Mouse (Mus musculus) G1E-ER4 (cell line): ENCODE measurements around the gene Napsa. TPM values are rescaled to one million over a fixed set of nuclear protein-coding genes. Genes with fewer than 3 reads are reported as not detected.

Experiments used
- GATA1 ChIP-seq: IDR thresholded peaks from one replicate; pipeline ENCODE4 v1.8.0; 2012; ENCODE audit warnings: low read length, inconsistent platforms
- polyA plus RNA-seq: library from polyadenylated mRNA; stranded (reverse); fragments of >175 nt; gene quantifications from 2 replicates; pipeline ENCODE4 v1.2.3, GENCODE M21; 2012

Napsa gene
- 0.14 and 0.28 TPM in 2 replicates for polyA plus RNA-seq

DNA sequence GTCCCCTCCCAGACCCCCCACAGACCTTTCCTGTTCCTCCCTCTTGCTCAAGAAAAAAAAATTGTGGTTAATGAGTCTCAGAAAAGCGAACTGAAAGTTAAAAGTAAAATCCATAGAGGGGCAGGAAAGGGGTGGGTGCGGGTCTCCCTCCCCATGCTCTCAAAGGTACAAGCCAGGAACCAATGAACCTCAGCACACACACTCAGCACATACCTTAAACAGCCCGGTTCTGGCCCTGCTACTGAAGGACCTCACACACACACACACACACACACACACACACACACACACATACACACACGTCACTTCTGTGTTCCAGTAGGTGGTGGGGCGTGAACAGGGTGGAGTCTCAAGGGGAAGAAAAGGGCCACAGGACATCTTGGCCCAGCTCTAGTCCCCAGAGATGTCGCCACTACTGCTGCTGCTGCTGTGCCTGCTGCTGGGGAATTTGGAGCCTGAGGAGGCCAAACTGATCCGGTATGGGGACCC is at the start of gene Napsa:
Gene Napsa, plus strand, starts transcription at position 168 of the 489 bp plus-strand sequence.
- TF ChIP-seq GATA1: no peak

DNA sequence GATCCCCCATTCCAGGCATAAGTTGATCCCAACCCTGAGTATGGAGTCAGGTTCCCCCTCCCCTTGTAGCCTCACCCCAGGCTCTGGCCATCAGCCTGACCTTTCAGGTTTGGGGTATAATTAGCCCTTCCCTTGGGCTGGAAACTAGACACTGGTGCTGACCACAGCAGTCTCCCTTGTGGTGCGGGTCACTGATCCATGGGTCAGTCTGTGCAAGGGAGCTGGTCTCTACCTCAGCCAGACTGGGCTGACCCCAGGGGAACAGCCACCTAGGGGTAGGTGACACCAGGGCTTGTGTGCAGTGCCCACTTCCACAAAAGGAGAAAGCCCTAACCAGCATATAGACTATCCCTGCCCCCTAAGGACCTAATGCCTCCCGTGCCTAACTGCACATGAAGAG is 49.1 kb upstream of the Napsa start:
- TF ChIP-seq GATA1: no peak

DNA sequence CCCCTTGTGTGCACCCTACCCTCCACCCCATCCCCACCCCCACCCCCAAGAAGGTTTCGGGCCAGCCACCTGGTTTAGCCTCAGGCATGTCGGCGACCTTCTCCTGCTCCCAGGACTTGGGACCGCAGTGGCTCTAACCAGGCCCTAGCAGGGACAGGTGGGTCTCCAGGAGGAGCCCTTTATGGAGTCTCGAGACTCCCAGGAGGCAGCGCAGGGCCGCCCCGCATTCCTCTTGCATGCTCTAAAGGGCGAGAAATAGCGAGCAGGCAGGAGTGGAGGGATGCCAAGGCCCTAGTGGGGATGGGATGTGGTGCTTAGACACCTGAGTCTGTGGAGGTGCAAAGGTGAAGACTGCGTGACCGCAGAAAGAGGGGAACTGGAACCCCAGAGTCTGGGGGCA is 47.7 kb upstream of the Napsa start, which contains the start of gene Mybpc2:
Gene Mybpc2, minus strand, starts transcription at position 155 of the 400 bp plus-strand sequence.
- no peak for TF ChIP-seq GATA1

DNA sequence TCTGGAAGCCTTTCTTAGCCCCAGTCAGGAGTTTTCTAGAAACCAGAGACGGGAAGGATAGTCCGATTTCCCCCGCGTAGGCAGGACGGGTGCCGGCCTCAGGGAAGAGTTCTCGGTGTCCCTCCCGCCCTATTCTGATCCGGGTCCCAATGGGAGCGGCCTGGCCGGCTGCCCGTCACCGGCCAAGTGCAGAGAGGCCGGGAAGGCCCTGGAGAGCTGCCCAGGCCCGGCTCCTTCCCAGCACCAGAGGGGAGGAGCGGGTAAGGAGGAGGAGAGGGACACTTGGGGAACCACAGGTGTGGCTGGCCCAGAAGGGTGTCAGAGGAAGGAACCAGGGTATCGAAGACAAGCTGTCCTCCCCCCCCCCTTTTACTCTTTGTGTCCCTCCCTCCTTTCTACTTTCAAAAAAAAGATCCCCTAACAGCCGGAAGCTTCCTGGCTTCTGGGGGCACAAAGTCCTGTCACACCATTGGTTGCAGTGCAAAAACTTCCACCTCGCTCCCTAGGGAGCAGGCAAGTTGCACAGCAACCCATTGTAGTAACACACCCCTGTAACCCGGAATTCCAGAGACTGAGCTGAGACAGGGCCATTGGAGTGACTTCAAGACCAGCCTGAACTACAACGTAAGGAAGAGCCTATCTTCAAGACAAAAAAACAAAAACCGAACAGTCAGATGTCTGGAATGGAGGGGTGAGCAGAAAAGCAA is 46.9 kb upstream of the Napsa start:
- no peak for TF ChIP-seq GATA1

DNA sequence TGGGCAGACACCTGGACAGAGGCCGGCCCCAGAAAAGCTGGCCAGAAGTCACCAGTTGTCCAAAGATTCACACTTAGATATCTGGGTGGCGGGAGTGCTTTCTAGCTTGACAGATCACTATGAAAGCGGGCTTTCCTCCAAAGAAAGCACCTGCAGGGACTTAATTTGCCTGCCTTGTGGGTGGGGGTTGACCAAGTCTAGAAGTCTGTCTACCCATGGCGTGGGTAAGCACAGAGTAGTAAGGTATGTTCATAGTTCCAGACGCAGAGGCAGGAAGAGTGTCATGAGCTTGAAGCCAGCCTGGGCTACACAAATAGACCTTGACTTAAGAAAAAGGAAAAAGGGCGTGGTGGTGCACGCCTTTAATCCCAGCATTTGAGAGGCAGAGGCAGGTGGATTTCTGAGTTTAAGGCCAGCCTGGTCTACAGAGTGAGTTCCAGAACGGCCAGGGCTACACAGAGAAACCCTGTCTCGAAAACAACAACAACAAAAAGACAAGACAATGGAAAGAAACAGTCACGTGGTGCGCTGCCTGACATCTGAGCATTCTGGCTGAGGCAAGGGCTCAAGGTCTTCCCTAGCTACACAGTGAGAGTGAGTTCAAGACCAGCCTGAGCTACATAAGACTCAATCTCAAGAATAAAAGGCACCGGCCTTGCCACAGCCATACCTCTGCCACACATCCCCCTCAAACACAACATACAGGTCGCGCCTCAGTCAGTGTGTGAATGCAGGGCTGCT is 45.6 kb upstream of the Napsa start:
- no peak for TF ChIP-seq GATA1

DNA sequence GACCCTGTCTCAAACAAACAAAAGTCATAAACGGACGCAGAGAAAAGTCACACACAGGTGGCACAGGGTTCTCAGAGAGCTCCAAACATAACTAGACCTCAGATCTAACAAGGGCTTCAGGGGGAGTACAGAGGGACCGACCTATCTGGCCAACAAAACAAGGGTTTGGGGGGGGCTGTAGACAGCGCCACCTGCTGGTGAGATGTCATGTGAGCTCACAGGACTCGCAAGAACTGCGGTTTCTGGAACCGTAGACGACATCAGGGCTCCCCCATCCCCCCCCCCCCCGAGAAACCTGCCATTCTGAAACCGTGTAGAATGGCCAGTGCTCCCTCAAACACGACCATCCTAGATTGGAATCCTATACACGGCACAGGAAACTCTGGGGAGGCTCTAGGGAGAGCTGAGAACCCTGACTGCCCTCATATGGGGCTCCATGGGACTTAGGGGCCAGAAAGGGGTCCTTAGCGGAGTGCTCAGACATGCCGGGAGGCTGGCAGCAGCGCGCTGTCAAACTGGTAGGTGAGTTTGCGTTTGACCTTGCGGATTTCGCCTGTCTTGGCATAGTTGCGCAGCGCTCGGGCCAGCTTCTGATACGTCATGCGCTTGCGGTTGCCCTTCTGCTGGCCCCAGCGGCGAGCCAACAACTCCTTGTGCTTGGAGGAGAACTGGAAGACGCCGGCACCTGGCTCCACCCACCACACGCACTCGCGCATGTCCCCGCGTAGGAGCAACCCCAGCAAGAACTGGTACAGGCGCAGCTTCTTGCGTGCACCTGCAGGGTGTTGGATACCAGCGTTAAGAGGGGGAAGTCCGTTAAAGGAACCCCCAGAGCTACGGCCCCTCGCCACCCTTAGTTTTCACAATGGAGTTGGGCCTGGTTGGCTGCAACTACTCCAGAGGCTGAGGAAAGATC is 44.4 kb upstream of the Napsa start:
- TF ChIP-seq GATA1: no peak

DNA sequence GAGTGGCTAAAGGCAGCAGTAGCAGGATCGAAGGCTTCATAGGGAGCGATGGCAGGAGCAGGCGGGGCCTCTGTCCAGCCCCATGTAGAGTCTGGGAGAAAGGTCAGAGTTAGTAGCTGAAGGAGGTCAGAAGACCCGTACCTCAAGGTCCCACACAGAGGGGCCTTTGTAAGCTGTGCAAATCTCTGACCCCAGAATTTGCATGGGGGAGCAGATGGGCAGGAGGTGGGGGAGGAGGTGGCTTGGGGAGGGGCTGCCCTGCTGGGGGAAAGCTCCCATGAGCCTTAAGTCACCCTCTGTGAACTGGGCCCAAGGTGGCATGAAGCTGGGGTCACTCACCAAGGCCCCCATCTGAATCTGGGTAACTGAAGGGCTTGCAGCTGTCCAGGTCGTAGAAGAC is 42.7 kb upstream of the Napsa start:
- TF ChIP-seq GATA1: no peak

DNA sequence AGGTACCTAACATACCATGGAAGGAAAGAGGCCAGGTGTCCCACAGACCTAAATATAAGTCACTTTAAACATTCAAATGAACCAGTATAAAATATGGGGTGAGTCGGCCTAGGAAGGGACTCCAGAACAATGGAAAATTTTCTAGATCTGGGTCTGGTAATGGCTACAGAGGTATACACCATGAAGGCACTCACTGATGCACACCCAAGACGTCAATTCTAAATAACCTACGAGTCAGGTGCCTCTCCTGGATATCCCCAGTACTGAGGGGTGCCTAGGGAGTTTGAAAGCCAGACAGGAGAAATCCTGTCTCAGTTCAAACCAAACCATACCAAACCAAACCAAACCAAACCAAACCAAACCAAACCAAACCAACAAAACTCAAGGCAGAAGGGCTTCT is 41.7 kb upstream of the Napsa start:
- TF ChIP-seq GATA1: no peak

DNA sequence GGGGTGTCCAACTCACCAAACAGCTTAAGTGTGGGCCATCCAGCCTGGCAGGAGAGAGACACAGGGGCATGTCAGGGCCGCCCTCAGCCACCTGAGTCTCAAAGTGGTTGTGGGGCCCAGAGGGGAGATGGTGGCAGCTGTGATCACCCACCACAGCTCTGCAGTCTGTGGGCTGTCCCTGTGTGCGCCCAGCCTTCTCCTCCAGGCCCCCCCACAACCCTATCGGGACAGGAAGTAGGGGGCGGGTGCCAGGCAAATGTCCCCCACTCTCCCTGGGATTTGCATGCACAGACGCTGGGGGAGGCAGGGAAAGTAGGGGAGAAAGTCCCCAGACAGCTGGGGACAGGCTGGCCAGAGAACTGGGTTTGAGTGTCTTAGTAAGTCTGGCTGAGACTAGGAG is 41.0 kb upstream of the Napsa start:
- no peak for TF ChIP-seq GATA1

DNA sequence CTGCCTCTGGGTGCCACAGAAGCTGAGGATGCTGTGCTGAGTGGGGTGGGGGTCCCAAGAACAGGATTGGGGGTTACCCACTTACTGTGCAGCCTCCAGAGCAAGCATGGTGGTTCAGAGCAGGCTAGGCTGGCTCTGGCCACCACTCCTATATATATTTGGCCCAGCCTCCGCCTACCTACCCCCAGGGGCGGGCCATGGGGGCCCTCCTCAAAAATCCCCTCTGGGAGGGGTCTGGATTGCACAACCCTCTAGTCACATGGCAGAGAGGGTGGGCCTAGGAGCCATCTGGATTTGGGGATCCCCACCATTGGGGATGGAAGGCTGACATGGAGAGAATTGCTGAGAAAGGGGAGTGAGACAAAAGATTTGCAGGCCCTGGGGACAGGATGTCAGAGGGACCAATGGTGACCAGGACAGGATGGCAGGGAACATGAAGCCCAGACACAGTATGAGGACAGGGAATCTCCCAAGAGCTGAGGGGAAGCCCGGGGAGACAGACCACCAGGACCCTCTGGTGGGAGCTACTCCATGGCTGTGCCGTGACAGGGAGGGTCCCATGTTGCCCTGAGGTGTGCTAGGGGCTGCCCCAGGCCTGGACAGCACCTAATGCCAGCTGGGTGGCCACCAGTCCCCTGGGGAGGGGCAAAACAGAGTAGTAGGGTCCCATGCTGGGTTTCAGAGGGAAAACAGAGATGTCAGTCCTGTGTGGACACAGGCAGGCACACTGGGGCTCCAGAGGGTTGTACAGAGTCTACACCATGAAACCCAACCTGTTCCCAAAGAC is 40.0 kb upstream of the Napsa start, which contains the start of gene Spib:
Gene Spib, minus strand, starts transcription at position 126 of the 787 bp plus-strand sequence.
- TF ChIP-seq GATA1: no peak

DNA sequence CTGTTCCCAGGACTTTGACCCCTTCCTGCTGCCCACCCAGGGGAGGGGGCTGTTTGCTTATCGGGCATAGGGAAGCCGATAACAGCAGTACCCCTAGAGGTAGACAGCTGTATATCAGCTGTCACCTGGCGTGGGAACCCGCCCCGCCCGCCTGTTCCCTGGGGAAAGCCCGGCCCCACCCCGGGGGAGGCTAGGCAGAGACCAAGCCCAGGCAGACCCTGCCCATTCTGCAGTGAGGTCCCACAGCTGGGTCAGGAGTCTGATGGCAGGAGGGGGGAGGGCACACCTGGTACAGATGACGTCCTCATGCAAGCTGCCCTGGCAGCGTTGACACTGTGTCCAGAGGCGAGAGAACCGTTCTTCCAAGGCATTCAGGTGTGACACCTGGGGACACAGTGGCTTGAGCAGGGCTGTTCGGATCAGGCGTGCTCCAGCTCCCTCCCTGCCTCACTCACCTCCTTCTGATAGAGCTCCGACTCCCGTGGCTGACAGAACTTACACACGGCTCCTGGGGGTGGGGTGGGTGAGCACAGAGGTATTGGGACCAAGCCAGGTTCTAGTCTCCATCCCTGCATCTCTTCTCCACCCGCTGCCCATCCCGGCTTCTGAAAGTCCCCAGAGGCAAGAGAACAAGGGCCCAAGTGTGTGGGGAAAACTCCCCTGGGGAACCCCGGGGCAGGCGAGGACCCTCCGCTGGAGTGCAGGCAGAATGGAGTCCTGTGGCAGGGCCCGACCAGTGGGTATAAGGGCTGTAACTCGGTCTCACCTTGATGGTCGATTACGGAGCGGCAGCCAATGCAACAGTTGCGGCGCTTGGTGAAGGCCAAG is 39.0 kb upstream of the Napsa start:
- TF ChIP-seq GATA1: no peak

DNA sequence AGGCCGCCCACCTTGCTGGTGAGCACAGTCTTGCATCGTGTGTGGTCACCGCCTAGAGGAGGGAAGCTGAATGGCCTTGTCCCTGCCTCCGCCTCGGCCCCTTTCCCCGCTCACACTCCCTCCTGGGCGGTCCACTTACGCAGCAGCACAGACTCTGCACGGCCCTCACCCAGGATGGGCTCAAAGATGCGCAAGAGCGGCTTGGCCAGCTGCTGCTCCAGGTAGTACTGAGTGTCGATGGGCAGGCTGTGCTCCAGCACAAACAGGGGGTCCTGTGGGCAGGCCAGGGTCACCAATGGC is 38.5 kb upstream of the Napsa start:
- no peak for TF ChIP-seq GATA1

DNA sequence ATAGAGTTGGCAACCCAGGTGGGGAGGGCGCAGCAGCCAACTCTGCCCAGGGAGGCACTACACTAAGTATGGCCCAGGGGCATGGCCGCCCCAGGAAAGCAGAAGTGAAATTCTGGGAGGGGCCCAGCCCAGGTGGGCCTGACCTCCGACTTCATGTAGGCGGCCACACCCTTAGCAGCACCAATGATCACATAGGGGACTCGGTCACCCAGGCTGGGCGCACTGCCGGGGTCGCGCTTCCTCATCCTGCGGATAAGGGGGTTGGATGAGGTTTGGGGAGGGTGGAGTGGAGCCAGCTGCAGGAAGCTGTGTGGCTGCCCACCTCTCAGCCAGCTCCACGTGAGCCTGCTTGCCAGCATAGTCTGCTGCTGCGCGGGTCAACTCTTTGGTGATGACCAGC is 37.9 kb upstream of the Napsa start:
- no peak for TF ChIP-seq GATA1
